Mouse (Mus musculus): ENCODE data around the gene Masp1. TPM values are rescaled to one million over a fixed set of nuclear protein-coding genes. Genes with fewer than 3 reads are reported as not detected.

The Masp1 gene
- polyA plus RNA-seq (2015; fragmentation: Nextera tagmentation; extraction: Ambion mirVana), result 25.3 and 28.4 TPM in 2 replicates

- Histone ChIP-seq H3K4me3 (peak within 1 kb of the TSS; percentile 47), H3K4me2 (peak within 1 kb of the TSS; percentile 73), H3K9me3 (no peaks in the 10 kb centered on the region), H3K27ac (replicated peaks) (peak within 1 kb of the TSS; percentile 90), H3K36me3 (no peaks in the 10 kb centered on the region), H3K4me1 (replicated peaks) (peaks cover 73% of the 10 kb centered on the region), H3K27me3 (no peaks in the 10 kb centered on the region), H3K9ac (peak within 1 kb of the TSS; percentile 64)
- ATAC-seq (ENCODE audit: low FRiP score, low read depth), result peak; percentile 81
- 2% methylated on average over 12 of the region's 12 CpGs for WGBS
Measured at GRCm38 (mm10) chr16:23520235-23520871, at the start of gene Masp1, which contains the start of gene Rtp4. Masp1 (minus strand) TSS chr16:23520815. Rtp4 (plus strand) TSS chr16:23520291.

- Histone ChIP-seq H3K4me2 (no peak overlapping the region), H3K9ac (no peak overlapping the region), H3K4me3 (no peak overlapping the region), H3K36me3 (no peaks in the 10 kb centered on the region), H3K27ac (replicated peaks) (no peak overlapping the region), H3K4me1 (replicated peaks) (0 out of 2 replicates have a peak, but pooled peaks cover 3% of the 10 kb centered on the region), H3K9me3 (no peaks in the 10 kb centered on the region), H3K27me3 (no peaks in the 10 kb centered on the region)
- no peak for ATAC-seq (ENCODE audit: low FRiP score, low read depth)
- 44% methylated on average over 4 of the region's 4 CpGs for WGBS
Measured at GRCm38 (mm10) chr16:23568369-23568958, 47.8 kb upstream of the Masp1 start.

DNA sequence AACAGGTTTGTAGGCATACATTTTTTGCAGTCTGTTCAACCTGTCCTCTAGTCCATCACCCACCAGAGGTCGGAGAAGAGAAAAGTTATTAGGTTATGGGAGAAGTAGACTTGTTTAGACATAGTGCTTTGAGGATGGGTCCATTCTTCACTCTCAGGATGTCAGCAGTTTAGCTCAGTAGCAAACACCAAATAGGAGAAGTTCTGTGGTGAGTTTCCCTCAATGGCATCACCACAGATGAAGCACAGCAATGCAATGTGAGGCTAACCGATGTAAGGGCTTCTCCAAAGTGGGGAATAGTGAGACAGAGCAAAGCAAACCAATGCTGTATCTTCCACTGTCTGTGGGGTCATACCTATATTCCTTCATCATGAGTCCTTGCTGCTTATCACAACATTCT lies 37.1 kb upstream of the Masp1 start:
- Histone ChIP-seq H3K9ac (no peak overlapping the region), H3K4me3 (no peak overlapping the region), H3K4me1 (replicated peaks) (no peaks in the 10 kb centered on the region), H3K9me3 (no peaks in the 10 kb centered on the region), H3K36me3 (no peaks in the 10 kb centered on the region), H3K27ac (replicated peaks) (no peak overlapping the region), H3K27me3 (no peaks in the 10 kb centered on the region), H3K4me2 (no peak overlapping the region)
- WGBS, result 95% methylated on average over 2 of the region's 2 CpGs
- ATAC-seq (ENCODE audit: low FRiP score, low read depth), result no peak

GRCm38 (mm10) chr16:23557195-23557594 lies 36.6 kb upstream of the Masp1 start:
- no peak overlapping the region for H3K4me2 ChIP-seq
- no peaks in the 10 kb centered on the region for H3K4me1 ChIP-seq (replicated peaks)
- ATAC-seq (ENCODE audit: low FRiP score, low read depth), result no peak
- H3K4me3 ChIP-seq, result no peak overlapping the region
- H3K27me3 ChIP-seq, result no peaks in the 10 kb centered on the region
- no peak overlapping the region for H3K27ac ChIP-seq (replicated peaks)
- H3K9ac ChIP-seq, result no peak overlapping the region
- WGBS, result 91% methylated on average over 5 of the region's 5 CpGs
- H3K9me3 ChIP-seq, result no peaks in the 10 kb centered on the region
- no peaks in the 10 kb centered on the region for H3K36me3 ChIP-seq

- H3K4me3 ChIP-seq, result no peak overlapping the region
- H3K36me3 ChIP-seq, result no peaks in the 10 kb centered on the region
- no peak for ATAC-seq (ENCODE audit: low FRiP score, low read depth)
- H3K9me3 ChIP-seq, result no peaks in the 10 kb centered on the region
- no peak overlapping the region for H3K27ac ChIP-seq (replicated peaks)
- H3K27me3 ChIP-seq, result no peaks in the 10 kb centered on the region
- 74% methylated on average over 5 of the region's 5 CpGs for WGBS
- H3K4me2 ChIP-seq, result no peak overlapping the region
- H3K9ac ChIP-seq, result no peak overlapping the region
- H3K4me1 ChIP-seq (replicated peaks), result 0 out of 2 replicates have a peak, but pooled peaks cover 2% of the 10 kb centered on the region
Measured at GRCm38 (mm10) chr16:23554673-23555072, 34.1 kb upstream of the Masp1 start.

- H3K9ac ChIP-seq, result no peak overlapping the region
Measured at GRCm38 (mm10) chr16:23550981-23551582, 30.5 kb upstream of the Masp1 start.

DNA sequence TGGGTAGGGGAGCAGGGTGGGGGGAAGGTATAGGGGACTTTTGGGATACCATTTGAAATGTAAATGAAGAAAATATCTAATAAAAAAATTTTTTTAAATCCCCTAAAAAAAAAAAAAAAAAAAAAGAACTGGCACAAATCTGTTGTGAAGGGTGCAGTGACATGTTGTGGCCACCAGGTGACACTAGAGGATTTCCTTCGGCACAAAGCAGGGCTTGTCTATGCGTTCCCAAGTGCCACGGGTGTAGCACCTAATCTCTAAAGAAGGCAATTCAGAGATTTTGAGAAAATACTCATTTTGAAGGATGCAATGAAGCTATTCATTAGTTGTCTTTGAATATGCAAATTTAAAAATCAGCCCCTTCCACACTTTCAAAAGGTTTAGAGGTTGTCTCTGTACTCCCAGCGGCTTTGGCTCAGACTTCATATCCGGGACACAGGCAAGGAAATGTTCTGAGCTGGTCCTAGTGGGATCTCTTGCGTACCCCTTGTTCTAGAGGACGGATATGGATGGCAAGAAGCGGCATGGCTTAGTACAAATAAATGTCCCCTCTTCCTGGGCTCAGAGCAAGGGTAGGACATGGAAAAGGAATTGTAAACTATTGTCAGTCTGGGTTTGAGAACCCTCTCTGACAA lies 29.8 kb upstream of the Masp1 start:
- H3K36me3 ChIP-seq, result no peaks in the 10 kb centered on the region
- H3K9ac ChIP-seq, result no peak overlapping the region
- H3K27me3 ChIP-seq, result no peaks in the 10 kb centered on the region
- peak; percentile 81 for ATAC-seq (ENCODE audit: low FRiP score, low read depth)
- 40% methylated on average over 8 of the region's 8 CpGs for WGBS
- no peak overlapping the region for H3K27ac ChIP-seq (replicated peaks)
- 0 out of 2 replicates have a peak, but pooled peaks cover 2% of the 10 kb centered on the region for H3K4me1 ChIP-seq (replicated peaks)
- H3K9me3 ChIP-seq, result no peaks in the 10 kb centered on the region
- no peak overlapping the region for H3K4me3 ChIP-seq
- no peak overlapping the region for H3K4me2 ChIP-seq

More at GRCm38 (mm10) chr16:23550981-23551582, 30.5 kb upstream of the Masp1 start:
- Histone ChIP-seq H3K27me3 (no peaks in the 10 kb centered on the region), H3K4me2 (no peak overlapping the region), H3K27ac (replicated peaks) (no peak overlapping the region), H3K4me3 (no peak overlapping the region), H3K36me3 (no peaks in the 10 kb centered on the region), H3K9me3 (no peaks in the 10 kb centered on the region), H3K4me1 (replicated peaks) (0 out of 2 replicates have a peak, but pooled peaks cover 2% of the 10 kb centered on the region)
- peak; percentile 43; the same call in 1 of the 2 replicates for ATAC-seq (ENCODE audit: low FRiP score, low read depth)
- 71% methylated on average over 18 of the region's 18 CpGs for WGBS

GRCm38 (mm10) chr16:23547783-23548182 lies 27.2 kb upstream of the Masp1 start:
- no peak for ATAC-seq (ENCODE audit: low FRiP score, low read depth)

GRCm38 (mm10) chr16:23544361-23544760 lies 23.7 kb upstream of the Masp1 start:
- no peak for ATAC-seq (ENCODE audit: low FRiP score, low read depth)
- H3K4me1 ChIP-seq (replicated peaks), result no peaks in the 10 kb centered on the region
- H3K4me3 ChIP-seq, result no peak overlapping the region
- no peak overlapping the region for H3K4me2 ChIP-seq
- H3K36me3 ChIP-seq, result no peaks in the 10 kb centered on the region
- H3K9ac ChIP-seq, result no peak overlapping the region
- no peaks in the 10 kb centered on the region for H3K27me3 ChIP-seq
- 65% methylated on average over 7 of the region's 7 CpGs for WGBS
- no peak overlapping the region for H3K27ac ChIP-seq (replicated peaks)
- H3K9me3 ChIP-seq, result no peaks in the 10 kb centered on the region

More at GRCm38 (mm10) chr16:23547783-23548182, 27.2 kb upstream of the Masp1 start:
- Histone ChIP-seq H3K4me1 (replicated peaks) (0 out of 2 replicates have a peak, but pooled peaks cover 2% of the 10 kb centered on the region), H3K9ac (no peak overlapping the region), H3K4me3 (no peak overlapping the region), H3K4me2 (no peak overlapping the region), H3K27ac (replicated peaks) (no peak overlapping the region), H3K9me3 (no peaks in the 10 kb centered on the region), H3K27me3 (no peaks in the 10 kb centered on the region), H3K36me3 (no peaks in the 10 kb centered on the region)
- WGBS, result 84% methylated on average over 4 of the region's 4 CpGs

DNA sequence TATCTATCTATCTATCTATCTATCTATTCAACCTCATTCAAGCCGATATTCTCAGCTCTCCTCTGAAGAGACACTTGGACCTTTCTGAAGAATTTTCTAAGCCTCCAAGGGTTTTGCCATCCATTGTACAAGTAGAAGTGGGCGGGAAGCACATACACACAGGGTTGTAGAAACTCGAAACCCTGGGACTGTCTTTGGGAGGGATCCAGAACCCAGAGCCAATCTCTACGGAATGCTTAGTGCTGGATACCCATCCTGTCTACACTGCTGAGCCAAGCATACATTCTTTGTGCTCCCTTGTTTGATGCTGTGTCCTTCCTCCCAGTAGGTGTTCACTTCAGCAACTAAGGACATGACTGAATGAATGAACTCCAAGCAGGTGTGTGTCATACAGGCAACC lies 22.3 kb upstream of the Masp1 start:
- no peak overlapping the region for H3K9ac ChIP-seq
- 77% methylated on average over 4 of the region's 4 CpGs for WGBS
- H3K4me2 ChIP-seq, result no peak overlapping the region
- no peaks in the 10 kb centered on the region for H3K27me3 ChIP-seq
- H3K4me3 ChIP-seq, result no peak overlapping the region
- H3K4me1 ChIP-seq (replicated peaks), result no peaks in the 10 kb centered on the region
- ATAC-seq (ENCODE audit: low FRiP score, low read depth), result no peak
- no peaks in the 10 kb centered on the region for H3K9me3 ChIP-seq
- H3K36me3 ChIP-seq, result no peaks in the 10 kb centered on the region
- no peak overlapping the region for H3K27ac ChIP-seq (replicated peaks)

- WGBS, result 66% methylated on average over 4 of the region's 4 CpGs
- no peak for ATAC-seq (ENCODE audit: low FRiP score, low read depth)
- Histone ChIP-seq H3K9me3 (no peaks in the 10 kb centered on the region), H3K9ac (no peak overlapping the region), H3K27me3 (no peaks in the 10 kb centered on the region), H3K27ac (replicated peaks) (no peak overlapping the region), H3K4me2 (no peak overlapping the region), H3K36me3 (no peaks in the 10 kb centered on the region), H3K4me3 (no peak overlapping the region), H3K4me1 (replicated peaks) (no peaks in the 10 kb centered on the region)
Measured at GRCm38 (mm10) chr16:23541046-23541445, 20.4 kb upstream of the Masp1 start.

DNA sequence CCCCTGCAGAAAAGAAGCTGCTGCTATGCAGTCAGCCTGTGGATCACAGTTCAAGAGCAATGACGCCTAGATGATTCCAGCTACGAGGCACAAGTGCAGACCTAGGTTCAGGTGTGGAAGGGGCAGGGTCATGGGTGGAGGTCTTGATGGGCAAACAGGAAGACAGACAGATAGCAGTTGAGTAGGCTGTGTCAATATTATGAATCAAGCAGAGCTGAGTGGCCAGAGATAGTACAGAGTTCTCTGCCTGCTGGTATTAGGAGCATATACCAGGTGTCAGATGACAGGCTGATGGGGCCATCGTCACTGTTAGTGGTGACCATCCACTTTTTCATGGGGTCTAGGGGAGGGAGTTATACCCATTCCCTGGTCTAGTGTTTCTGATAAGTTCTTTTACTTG lies 13.1 kb upstream of the Masp1 start:
- H3K9ac ChIP-seq, result no peak overlapping the region
- H3K4me1 ChIP-seq (replicated peaks), result no peaks in the 10 kb centered on the region
- H3K4me2 ChIP-seq, result no peak overlapping the region
- H3K9me3 ChIP-seq, result no peaks in the 10 kb centered on the region
- H3K27me3 ChIP-seq, result no peaks in the 10 kb centered on the region
- 86% methylated on average over 3 of the region's 3 CpGs for WGBS
- no peak overlapping the region for H3K27ac ChIP-seq (replicated peaks)
- no peak for ATAC-seq (ENCODE audit: low FRiP score, low read depth)
- no peaks in the 10 kb centered on the region for H3K36me3 ChIP-seq
- H3K4me3 ChIP-seq, result no peak overlapping the region

Measured in hindbrain, embryonic 15.5 days (tissue).